Mouse (Mus musculus): ENCODE results near the gene Lgals9. TPM values are rescaled to one million over a fixed set of nuclear protein-coding genes. Genes with fewer than 3 reads are reported as not detected.

Gene Lgals9
- total and polyA plus RNA-seq, 3 experiments: 160 to 287 (median 228) TPM

DNA sequence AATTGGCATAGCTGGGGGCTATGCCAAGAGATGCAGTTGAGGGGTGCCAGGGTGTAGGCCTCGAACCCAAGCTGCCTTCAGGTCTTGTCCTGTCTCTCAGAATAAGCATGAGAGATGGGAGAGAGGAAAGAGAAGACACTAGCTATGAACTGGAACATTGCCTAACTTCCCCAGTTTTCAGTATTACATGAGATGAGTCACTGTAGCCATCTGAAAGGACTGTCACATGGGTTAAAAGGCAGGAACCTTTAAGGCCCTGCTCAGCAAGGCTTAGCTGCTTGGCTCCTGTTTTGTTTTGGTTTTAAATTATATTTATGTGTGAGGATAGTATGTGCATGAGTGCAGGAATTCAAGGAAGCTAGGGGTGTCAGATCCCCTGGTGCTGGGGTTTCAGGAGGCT is 68.3 kb downstream of the Lgals9 start:
- H3K4me3 ChIP-seq (ENCODE audit: control insufficient read depth in 1 of 2, insufficient read depth in 1 of 2, low read depth in 2 of 2, low read length in 2 of 2): no peak overlapping the region
- H3K27ac ChIP-seq (ENCODE audit: control insufficient read depth, low read depth, low read length): no peak overlapping the region
- no peaks in the 10 kb centered on the region for H3K36me3 ChIP-seq (ENCODE audit: control insufficient read depth in 1 of 2, insufficient read depth in 2 of 2, low read length in 2 of 2)
- peaks cover 15 to 23% of the 10 kb centered on the region in 2 experiments for H3K27me3 ChIP-seq (ENCODE audit: control insufficient read depth in 1 of 2, insufficient read depth in 2 of 2, low read length in 2 of 2)
- H3K9ac ChIP-seq (ENCODE audit: control insufficient read depth, low read depth, low read length, poor library complexity, severe bottlenecking): no peak overlapping the region
- no peaks in the 10 kb centered on the region for H3K79me2 ChIP-seq (ENCODE audit: control insufficient read depth, insufficient read depth, low read length, poor library complexity)
- DNase-seq (ENCODE audit: low read depth, low spot score): peak; percentile 32
- H3K9me3 ChIP-seq (replicated peaks; ENCODE audit: insufficient read depth, low read length): no peaks in the 10 kb centered on the region
- no peaks in the 10 kb centered on the region for H3K4me1 ChIP-seq (ENCODE audit: control insufficient read depth in 1 of 2, insufficient read depth in 2 of 2, low read length in 2 of 2)
- TF ChIP-seq HCFC1 (IDR thresholded peaks at IDR 0.05; ENCODE audit: low read depth, low read length) (no peak), NRF1 (IDR thresholded peaks at IDR 0.05; ENCODE audit: insufficient read depth, low read depth, low read length, poor library complexity, severe bottlenecking) (no peak), POLR2A (IDR thresholded peaks at IDR 0.05; ENCODE audit: control insufficient read depth in 1 of 2, insufficient read depth in 1 of 2, low read depth in 1 of 2, low read length in 2 of 2, poor library complexity in 1 of 2) (no peak), E2F4 (IDR thresholded peaks at IDR 0.05; ENCODE audit: borderline replicate concordance, low read depth, low read length) (no peak), USF1 (IDR thresholded peaks at IDR 0.05; ENCODE audit: low read depth, low read length) (no peak), KAT2A (conservative IDR thresholded peaks at IDR 0.05; ENCODE audit: low read depth, low read length) (no peak), CTCF (IDR thresholded peaks at IDR 0.05 in 2 of 3, conservative IDR thresholded peaks at IDR 0.05 in 1 of 3; ENCODE audit: control insufficient read depth in 1 of 3, insufficient read depth in 1 of 3, low read depth in 2 of 3, low read length in 3 of 3, poor library complexity in 1 of 3, severe bottlenecking in 1 of 3) (no peak), MEF2A (IDR thresholded peaks at IDR 0.05; ENCODE audit: extremely low read depth, insufficient replicate concordance, low read depth, low read length, poor library complexity, severe bottlenecking) (no peak), BHLHE40 (IDR thresholded peaks at IDR 0.05; ENCODE audit: borderline replicate concordance, low read depth, low read length) (no peak), TBP (IDR thresholded peaks at IDR 0.05; ENCODE audit: low read depth, low read length) (no peak), POLR2AphosphoS2 (IDR thresholded peaks at IDR 0.05; ENCODE audit: low read length) (no peak), MAFK (IDR thresholded peaks at IDR 0.05; ENCODE audit: borderline replicate concordance, low read depth, low read length) (no peak), SMC3 (IDR thresholded peaks at IDR 0.05; ENCODE audit: low read depth, low read length) (no peak), ZC3H11A (IDR thresholded peaks at IDR 0.05; ENCODE audit: low read depth, low read length) (no peak), ETS1 (IDR thresholded peaks at IDR 0.05; ENCODE audit: low read depth, low read length) (no peak), TCF12 (IDR thresholded peaks at IDR 0.05; ENCODE audit: low read depth, low read length) (no peak)

DNA sequence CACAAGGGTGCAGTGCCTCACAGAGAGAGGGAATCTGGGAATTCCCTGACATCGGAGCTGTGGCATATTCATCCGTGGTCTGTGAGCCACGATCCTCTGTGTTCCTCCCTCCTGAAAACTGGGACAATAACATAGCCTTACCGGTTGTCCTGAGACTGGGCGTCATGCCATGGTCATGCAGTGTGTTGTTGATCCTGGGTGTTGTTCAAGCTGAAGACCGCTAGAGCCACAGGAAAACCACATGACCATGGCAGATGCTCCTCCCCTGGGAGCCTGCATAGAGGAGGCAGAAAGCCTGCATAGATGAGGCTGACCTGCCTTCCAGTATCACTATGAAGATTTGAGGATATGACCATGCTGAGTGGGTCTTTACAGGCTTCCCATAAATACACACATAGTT is 69.3 kb downstream of the Lgals9 start:
- Histone ChIP-seq H3K9me3 (replicated peaks; ENCODE audit: insufficient read depth, low read length) (no peaks in the 10 kb centered on the region), H3K27ac (ENCODE audit: control insufficient read depth, low read depth, low read length) (no peak overlapping the region), H3K4me1 (ENCODE audit: control insufficient read depth in 1 of 2, insufficient read depth in 2 of 2, low read length in 2 of 2) (no peaks in the 10 kb centered on the region), H3K36me3 (ENCODE audit: control insufficient read depth in 1 of 2, insufficient read depth in 2 of 2, low read length in 2 of 2) (no peaks in the 10 kb centered on the region), H3K9ac (ENCODE audit: control insufficient read depth, low read depth, low read length, poor library complexity, severe bottlenecking) (no peak overlapping the region), H3K79me2 (ENCODE audit: control insufficient read depth, insufficient read depth, low read length, poor library complexity) (no peaks in the 10 kb centered on the region), H3K27me3 (ENCODE audit: control insufficient read depth in 1 of 2, insufficient read depth in 2 of 2, low read length in 2 of 2) (peaks cover 18 to 28% of the 10 kb centered on the region in 2 experiments), H3K4me3 (ENCODE audit: control insufficient read depth in 1 of 2, insufficient read depth in 1 of 2, low read depth in 2 of 2, low read length in 2 of 2) (no peak overlapping the region)
- TF ChIP-seq CTCF (IDR thresholded peaks at IDR 0.05 in 2 of 3, conservative IDR thresholded peaks at IDR 0.05 in 1 of 3; ENCODE audit: control insufficient read depth in 1 of 3, insufficient read depth in 1 of 3, low read depth in 2 of 3, low read length in 3 of 3, poor library complexity in 1 of 3, severe bottlenecking in 1 of 3) (no peak), TCF12 (IDR thresholded peaks at IDR 0.05; ENCODE audit: low read depth, low read length) (no peak), MEF2A (IDR thresholded peaks at IDR 0.05; ENCODE audit: extremely low read depth, insufficient replicate concordance, low read depth, low read length, poor library complexity, severe bottlenecking) (no peak), SIN3A (IDR thresholded peaks at IDR 0.05; ENCODE audit: low read length) (no peak), TBP (IDR thresholded peaks at IDR 0.05; ENCODE audit: low read depth, low read length) (no peak), ZMIZ1 (IDR thresholded peaks at IDR 0.05; ENCODE audit: low read depth, low read length) (no peak), E2F4 (IDR thresholded peaks at IDR 0.05; ENCODE audit: borderline replicate concordance, low read depth, low read length) (no peak), POLR2A (IDR thresholded peaks at IDR 0.05; ENCODE audit: control insufficient read depth in 1 of 2, insufficient read depth in 1 of 2, low read depth in 1 of 2, low read length in 2 of 2, poor library complexity in 1 of 2) (no peak), MYB (IDR thresholded peaks at IDR 0.05; ENCODE audit: low read depth, low read length) (no peak), JUND (IDR thresholded peaks at IDR 0.05; ENCODE audit: low read depth, low read length) (no peak), ETS1 (IDR thresholded peaks at IDR 0.05; ENCODE audit: low read depth, low read length) (no peak), POLR2AphosphoS5 (IDR thresholded peaks at IDR 0.05; ENCODE audit: borderline replicate concordance, low read depth, low read length) (no peak), KAT2A (conservative IDR thresholded peaks at IDR 0.05; ENCODE audit: low read depth, low read length) (no peak), MXI1 (IDR thresholded peaks at IDR 0.05; ENCODE audit: low read depth, low read length) (no peak), MAX (IDR thresholded peaks at IDR 0.05; ENCODE audit: low read length) (no peak), USF2 (IDR thresholded peaks at IDR 0.05; ENCODE audit: borderline replicate concordance in 1 of 2, insufficient read depth in 1 of 2, low read depth in 1 of 2, low read length in 2 of 2) (no peak), USF1 (IDR thresholded peaks at IDR 0.05; ENCODE audit: low read depth, low read length) (no peak), MAFK (IDR thresholded peaks at IDR 0.05; ENCODE audit: borderline replicate concordance, low read depth, low read length) (no peak)
- DNase-seq (ENCODE audit: low read depth, low spot score): no peak
